Mouse (Mus musculus) A20 (cell line): ENCODE data around the gene Zfp74.
"Not testable (repeated sequence)": the region's sequence is repeated elsewhere in the genome, so short reads cannot be mapped to it uniquely, and the experiment has no call there.

Experiments used
- DNase-seq: peaks from one replicate; pipeline ENCODE4 v3.0.0-alpha.2; 2011; ENCODE audit warnings: low read depth, low spot score

The Zfp74 gene

DNA sequence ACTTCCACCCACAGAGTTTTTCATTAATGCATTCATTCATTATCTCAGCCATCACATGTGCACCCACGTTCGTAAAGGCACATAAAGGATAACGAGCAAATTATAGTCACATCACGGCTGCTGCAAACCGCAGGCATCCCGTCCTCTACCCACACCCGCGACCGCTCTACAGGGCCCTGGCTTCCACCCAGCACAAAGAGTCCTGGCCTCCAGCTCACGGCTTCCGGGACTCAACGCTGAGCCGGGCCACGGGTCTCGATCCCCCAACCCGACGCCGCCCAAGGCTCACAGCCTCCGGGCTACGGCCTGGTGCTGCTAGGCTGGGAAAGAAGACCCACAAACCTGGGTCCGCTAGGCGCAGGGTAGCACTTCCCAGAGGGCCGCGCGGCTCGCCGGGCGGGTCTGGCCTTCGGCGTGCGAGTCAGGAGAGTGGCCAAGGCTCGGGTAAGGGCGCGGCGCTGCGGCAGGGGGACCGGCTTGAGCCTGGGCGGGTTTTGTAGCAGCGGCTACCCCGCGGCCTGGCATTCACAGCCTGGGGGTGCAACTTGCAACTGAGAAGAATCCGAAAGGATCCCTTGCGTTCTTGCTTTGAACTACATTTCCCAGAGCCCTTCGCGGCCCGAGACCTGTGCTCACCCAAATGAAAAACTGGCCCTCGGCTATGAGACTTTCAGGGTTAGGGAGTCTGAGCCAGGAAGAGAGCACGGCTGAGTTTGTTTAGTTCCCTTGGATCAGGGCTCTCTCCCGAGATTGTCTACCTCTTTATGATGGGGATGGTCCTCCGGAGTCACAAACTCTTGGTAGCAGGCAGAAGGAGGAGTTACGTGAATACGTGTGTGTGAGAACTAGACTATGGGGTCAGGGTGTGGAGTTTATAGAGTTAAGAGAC lies at the start of gene Zfp74:
Gene Zfp74, minus strand, starts transcription at position 577 of the 889 bp plus-strand sequence.
- peak; percentile 92 for DNase-seq

DNA sequence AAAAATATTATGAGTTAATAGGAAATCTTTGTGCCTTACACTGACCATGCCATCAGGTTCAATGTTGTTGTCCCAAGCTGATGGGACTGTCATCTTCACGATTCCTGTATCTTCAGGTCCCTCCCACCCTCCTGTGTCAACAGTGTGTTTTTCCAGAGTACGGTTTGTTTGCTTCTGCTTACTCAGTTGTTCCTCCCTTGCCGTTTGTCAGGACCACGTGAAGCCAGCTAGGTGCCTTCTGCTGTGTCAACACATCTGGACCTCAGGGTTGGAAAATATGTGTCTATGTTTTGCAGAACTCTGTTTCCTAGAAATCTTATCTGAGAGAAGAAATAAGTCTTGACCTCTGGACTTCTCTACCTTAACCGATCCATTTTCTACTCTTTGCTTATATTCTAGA lies 46.7 kb upstream of the Zfp74 start:
- no peak for DNase-seq

GRCm38 (mm10) chr7:29995134-29995533 lies 41.2 kb upstream of the Zfp74 start:
- DNase-seq, result no peak

GRCm38 (mm10) chr7:29993340-29993739 lies 39.5 kb upstream of the Zfp74 start:
- DNase-seq, result no peak

- DNase-seq, result no peak
These were observed 38.8 kb upstream of the Zfp74 start for GRCm38 (mm10) chr7:29992698-29993097.

DNA sequence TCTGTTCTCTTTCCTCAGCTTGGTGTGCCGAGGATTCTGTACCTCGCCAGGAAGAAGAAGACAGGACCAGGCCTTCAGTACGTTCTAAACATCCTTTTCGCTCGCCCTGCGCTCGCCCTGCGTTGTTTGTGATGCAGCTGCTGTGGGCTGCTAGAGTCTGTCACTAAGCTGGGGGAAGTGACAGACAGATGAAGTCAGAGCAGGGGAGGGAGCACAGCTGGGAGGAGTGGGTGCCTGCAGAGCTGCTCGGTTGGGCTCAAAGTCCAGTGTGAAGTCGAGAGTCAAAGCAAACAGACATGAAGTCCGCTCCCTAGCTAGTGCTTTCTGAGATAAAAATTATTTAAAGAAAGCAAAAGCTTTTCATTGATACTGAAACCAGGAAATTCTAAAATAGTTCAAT lies 35.1 kb upstream of the Zfp74 start:
- DNase-seq, result no peak

DNA sequence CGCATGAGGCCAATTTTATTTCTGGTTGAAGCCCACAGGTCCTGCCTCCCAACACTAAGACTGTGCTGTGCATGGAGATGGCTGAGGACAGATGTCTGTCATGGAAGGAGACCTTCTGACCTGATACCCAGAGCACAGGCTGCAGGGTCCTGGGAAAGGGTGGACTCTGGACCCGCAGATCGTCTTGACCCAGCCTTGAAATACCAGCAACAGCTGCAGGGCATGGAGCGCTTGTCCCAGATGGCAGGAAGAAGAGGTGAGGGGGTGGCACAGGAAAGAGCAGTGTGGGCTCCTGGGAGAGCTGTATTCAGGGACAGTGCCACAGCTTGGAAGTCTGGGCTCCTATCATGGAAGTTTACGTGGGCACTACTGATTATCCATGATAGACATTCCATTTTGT lies 33.7 kb upstream of the Zfp74 start:
- DNase-seq, result no peak

- no peak for DNase-seq
These were observed 32.2 kb upstream of the Zfp74 start for GRCm38 (mm10) chr7:29986101-29986500.

- DNase-seq, result peak; percentile 95
These were observed 29.9 kb upstream of the Zfp74 start, which contains the start of gene Zfp568 for GRCm38 (mm10) chr7:29983690-29984380. Zfp568 (plus strand) TSS chr7:29983955.

DNA sequence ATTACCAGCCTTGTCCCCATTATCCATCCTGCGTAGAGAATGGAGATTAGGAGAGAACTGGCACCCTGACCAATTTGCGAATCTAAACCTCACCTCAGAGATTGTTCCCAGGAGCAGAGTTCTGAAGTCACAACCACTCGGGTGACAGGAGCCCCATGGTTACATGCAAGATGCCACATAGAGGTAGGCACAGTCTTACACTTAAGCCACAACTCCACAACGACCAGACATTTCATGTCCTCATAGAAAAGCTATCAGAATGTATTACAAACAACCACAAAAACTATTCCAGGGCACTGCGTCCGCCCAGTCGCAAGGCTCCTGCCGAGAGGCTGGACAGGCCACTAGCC lies 29.4 kb upstream of the Zfp74 start:
- DNase-seq, result no peak

GRCm38 (mm10) chr7:29982931-29983330 lies 29.0 kb upstream of the Zfp74 start:
- no peak for DNase-seq

GRCm38 (mm10) chr7:29982341-29982740 lies 28.5 kb upstream of the Zfp74 start:
- no peak for DNase-seq

DNA sequence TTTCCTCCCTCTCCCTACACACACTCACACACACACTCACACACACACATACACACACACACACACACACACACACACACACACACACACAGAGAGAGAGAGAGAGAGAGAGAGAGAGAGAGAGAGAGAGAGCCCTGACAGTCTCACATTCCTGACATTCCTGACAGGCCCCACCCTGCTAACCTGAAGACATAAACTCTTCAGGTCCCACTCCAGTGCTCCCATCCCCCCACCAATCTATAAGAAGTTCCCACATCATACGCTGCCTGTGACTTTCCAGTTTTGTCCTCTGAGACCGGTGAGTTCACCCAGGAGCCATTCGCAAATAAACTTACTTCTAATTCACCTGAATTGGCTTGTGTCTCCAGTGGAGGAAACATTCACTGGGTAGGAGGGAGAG lies 28.0 kb upstream of the Zfp74 start:
- no peak for DNase-seq

GRCm38 (mm10) chr7:29981455-29981854 lies 27.6 kb upstream of the Zfp74 start:
- peak; percentile 49 for DNase-seq

DNA sequence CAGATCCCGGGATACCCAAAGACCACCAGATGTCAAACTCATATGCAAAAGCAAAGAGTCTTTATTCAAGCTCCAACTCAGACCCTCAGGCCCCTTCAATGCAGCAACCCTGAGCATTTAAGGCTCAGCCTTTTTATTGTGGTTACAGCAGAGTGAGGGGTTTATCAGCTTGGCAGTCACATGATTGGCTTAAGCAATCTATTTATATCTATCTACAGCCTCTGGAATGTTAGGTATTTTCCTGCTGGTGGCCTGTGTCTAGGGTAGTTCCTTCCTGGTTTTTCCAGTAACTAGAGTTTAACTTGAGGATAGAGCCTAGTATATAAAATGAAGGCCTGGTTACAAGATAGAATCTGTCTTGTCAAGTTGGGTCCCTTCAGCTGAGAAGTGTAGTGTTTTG lies 26.9 kb upstream of the Zfp74 start:
- DNase-seq, result no peak

GRCm38 (mm10) chr7:29970686-29971085 lies 16.8 kb upstream of the Zfp74 start:
- no peak for DNase-seq

DNA sequence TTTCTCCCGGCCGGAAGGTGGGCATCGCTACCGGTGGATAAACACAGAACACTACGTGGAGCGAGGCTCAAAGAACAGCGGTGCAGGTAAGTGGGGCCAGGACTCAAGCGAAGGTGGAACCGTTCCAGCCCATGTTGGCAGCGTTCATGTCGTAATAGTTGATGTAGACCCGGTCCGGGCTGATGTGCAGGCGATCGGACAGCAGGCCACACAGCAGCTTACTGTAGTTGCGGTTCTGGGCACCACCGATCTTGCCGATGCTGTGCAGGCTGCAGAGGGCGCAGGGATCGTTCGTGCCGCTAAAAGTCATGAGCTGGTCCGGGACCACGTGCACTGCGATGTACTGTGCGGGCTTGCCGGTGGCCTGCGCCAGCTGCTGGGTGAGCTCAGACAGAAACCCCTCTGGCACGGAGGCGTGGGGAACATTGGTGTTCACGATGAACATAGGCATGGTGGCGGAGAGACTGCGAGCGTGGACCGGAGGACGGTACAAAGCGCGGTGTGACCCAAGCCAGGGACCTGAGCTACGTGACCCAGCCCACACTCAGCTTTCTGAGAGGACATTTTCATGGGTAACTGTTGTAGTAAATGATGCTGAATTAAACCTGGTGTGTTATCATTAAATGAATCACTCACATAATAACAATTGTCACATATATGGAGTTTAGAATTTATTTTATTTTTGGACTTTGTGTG lies 11.4 kb upstream of the Zfp74 start:
- DNase-seq, result not testable (repeated sequence)

DNA sequence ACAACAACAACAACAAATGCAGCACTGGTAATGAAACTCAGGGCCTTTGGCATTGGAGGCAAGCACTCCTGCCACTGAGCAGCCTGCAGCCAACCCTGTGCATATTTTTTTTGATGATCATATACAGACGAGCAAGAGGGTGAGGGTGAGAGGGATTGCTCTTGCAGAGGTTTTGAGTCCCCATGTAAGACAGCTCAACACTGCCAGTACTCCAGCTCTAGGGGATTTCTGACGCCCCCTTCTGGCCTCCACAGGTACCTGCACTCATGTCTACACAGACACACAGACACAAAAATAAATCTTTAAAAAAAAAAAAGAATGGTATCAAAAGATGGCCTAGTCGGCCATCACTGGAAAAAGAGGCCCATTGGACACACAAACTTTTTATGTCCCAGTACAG lies 5.1 kb upstream of the Zfp74 start:
- no peak for DNase-seq

DNA sequence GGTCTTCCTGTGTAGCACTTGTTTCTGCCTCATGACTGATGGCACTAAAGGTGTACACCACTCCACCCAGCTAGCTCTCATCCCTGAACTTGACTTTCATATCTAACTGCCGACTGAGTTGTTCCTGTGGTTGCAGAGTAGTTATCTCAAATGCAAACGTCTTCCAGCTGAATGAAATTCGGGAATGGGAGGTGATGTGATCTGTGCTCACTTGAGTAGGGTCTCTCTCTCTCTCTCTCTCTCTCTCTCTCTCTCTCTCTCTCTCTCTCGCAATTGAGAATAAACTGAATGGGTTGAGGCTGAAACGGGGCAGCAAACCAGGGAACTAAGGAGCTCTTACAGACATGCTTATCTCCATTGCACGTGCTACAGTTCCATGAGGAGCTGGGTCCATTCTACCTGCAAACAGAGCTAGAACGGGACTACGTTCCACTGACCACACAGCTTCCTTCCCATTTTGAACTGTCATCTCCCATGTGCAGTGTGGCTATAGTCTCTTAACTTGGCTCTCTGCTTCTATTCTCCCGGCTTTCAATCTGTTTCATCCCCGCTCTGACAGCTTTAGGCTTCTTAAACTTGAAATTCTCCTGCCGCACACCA lies 4.3 kb upstream of the Zfp74 start:
- DNase-seq, result no peak

GRCm38 (mm10) chr7:29956257-29956656 lies 2.4 kb upstream of the Zfp74 start:
- no peak for DNase-seq

DNA sequence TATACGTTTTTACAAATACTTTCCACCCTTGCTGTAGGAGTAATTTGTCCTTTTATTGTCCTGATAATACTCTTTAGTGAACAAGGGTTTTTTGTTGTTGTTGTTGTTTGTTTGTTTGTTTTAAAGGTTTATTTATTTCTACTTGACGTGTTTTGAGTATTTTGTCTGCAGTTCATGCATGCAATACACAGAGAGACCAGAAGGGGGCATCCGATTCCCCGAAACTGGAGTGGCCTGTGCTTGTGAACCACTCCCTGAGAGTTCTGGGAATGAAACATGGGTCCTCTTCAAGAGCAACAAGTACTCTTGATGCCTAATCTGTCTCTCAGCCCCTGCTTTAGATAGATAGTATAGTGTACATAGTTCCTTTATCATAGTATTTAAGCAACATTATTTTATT lies 842 bp upstream of the Zfp74 start:
- DNase-seq, result peak; percentile 75

DNA sequence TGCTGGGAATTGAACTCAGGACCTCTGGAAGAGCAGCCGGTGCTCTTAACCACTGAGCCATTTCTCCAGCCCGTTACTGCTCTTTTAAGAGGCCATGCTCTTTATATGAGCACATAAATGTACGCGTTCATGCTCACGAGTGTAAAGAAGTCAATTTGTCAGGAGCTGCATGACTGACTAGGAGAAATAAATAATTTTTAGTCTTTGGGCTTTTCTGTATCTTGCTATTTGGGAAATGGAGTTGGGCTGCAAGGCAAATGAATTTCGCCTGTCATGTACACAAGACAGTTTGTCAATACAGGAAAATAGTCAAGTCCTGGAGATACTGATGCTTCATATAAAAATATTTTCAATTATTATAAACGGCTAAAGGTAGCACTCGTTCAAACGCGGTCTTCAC lies 803 bp downstream of the Zfp74 start:
- no peak for DNase-seq
